ENCODE assay signal across 22 mouse cellular contexts in genomic region chr8:115400013-115400720, GRCm38 (mm10).
DNase-seq lines count a peak whose midpoint lies in the region; ATAC-seq lines count a peak whose summit lies in the region.
"Had no signal": no experiment of that assay in that cellular context is flagged by ENCODE, and none has a peak within 500 bp of the region (broad histone marks: within the 10 kb centered on the region; RNA-seq: fewer than 3 reads in every experiment).

No protein-coding gene starts in this region.

- peaks cover 12% of the 10 kb centered on the region for H3K9me3 ChIP-seq in megakaryocyte, embryonic 14.5 days
- H3K9me3 ChIP-seq: heart, embryonic 10.5 days; liver, embryonic 13.5 days; lung, embryonic 15.5 days; neural tube, embryonic 12.5 days; stomach, embryonic 15.5 days had no signal

- no peaks in the 10 kb centered on the region for H3K4me1 ChIP-seq in megakaryocyte, embryonic 14.5 days
- H3K4me1 ChIP-seq: heart, embryonic 10.5 days; liver, embryonic 13.5 days; lung, embryonic 15.5 days; neural tube, embryonic 12.5 days; stomach, embryonic 15.5 days had no signal

- H3K4me3 ChIP-seq in megakaryocyte, embryonic 14.5 days (replicated peaks): peak overlapping the region; percentile 0
- H3K4me3 ChIP-seq: heart, embryonic 10.5 days; liver, embryonic 13.5 days; lung, embryonic 15.5 days; neural tube, embryonic 12.5 days; stomach, embryonic 15.5 days had no signal

- peak; percentile 44 for DNase-seq in forelimb bud, embryonic 11.5 days (ENCODE audit: low read depth, low spot score)
- DNase-seq in natural killer cell, adult 2 months (ENCODE audit: low spot score in 2 of 2): peak; percentile 12 to 21
- DNase-seq in gastrocnemius, postnatal 10 days: no peak
- DNase-seq in layer of hippocampus, postnatal 25 days (ENCODE audit: extremely low spot score in 1 of 2, low spot score in 1 of 2): no peak
- DNase-seq in layer of hippocampus, adult 9-11 months: no peak
- DNase-seq: B cell, adult 2 months; cerebellum, postnatal 14 days; gastrocnemius, postnatal 14 days; heart, postnatal 36 days; kidney, adult 8-10 months; kidney, postnatal 4 days; liver, embryonic 13.5 days had no signal

- ATAC-seq in megakaryocyte, adult 5-6 weeks (ENCODE audit: poor library complexity, severe bottlenecking): no peak
- ATAC-seq: forebrain, embryonic 16.5 days; hindbrain, postnatal 0 days; midbrain, embryonic 16.5 days had no signal

- H3K36me3 ChIP-seq in megakaryocyte, embryonic 14.5 days (replicated peaks; ENCODE audit: low read length): no peaks in the 10 kb centered on the region
- H3K36me3 ChIP-seq: G1E; heart, embryonic 10.5 days; liver, embryonic 13.5 days; lung, embryonic 15.5 days; neural tube, embryonic 12.5 days; stomach, embryonic 15.5 days had no signal

- H3K27me3 ChIP-seq in megakaryocyte, embryonic 14.5 days (replicated peaks): no peaks in the 10 kb centered on the region
- H3K27me3 ChIP-seq: liver, embryonic 13.5 days; neural tube, embryonic 12.5 days; stomach, embryonic 15.5 days had no signal

Comparison
In these comparisons a context has a peak if more than half of its experiments do, and no peak if none do; other contexts are left out.
1. DNase-seq: peak in forelimb bud, embryonic 11.5 days (single experiment) and natural killer cell, adult 2 months (2 of 2); none in gastrocnemius, postnatal 10 days (single experiment), layer of hippocampus, postnatal 25 days (0 of 2) and layer of hippocampus, adult 9-11 months (single experiment).